Mouse (Mus musculus) layer of hippocampus, postnatal 25 days (tissue): ENCODE measurements at regions not wholly inside any gene's neighbourhood (a gene's known extent, or its start where the extent isn't known, plus 50 kb on each side); places are given as distances from the start of the nearest gene placed in this dataset.
A peak's percentile ranks its signal among the peaks of the same experiment; 100 is the strongest.

Experiments used
- DNase-seq, 2 experiments: peaks; one replicate each; pipeline ENCODE4 v3.0.0; 2022; ENCODE audit warnings: mixed read lengths in 2 of 2, low spot score in 1 of 2; ENCODE audit errors: extremely low spot score in 1 of 2

DNA sequence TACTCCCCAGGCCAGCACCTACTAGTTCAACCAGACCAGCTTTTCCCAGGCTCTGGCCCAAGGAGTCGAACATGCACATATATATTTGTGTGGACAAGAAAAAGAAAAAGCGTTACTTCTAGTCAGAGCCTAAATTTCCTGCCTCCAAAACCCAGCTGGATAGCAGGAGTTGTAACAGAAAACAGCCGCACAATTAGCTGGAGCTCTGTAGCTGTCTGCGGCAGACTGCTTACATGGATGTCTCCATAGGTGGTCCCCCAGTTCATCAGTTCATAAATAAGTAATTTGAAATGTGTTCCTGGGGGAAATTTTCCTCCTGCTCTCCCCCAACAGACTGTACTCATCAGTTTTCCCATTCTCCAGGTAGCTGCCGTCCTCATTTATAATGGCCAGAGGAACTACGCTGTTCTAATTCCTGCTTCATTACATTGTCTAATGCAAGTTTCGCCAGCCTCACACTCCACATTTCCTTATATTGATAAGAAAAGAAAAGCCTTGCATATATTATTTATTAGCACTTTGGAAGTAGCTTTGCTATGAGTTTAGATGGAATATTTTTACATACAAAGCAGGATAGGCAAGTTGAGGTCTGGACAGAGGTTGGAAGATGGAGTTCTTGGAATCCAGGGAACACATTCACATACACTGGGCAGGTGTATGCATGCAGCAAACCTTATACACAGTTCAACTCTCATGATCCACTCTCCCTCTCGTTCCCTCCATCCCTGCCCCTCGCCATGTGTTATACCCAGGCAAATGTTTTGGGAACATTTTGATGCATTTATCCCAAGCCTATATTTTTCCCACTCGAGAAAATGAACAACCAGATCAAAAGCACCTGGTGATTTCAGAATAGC, 337.2 kb upstream of the Clint1 start:
- no peak for DNase-seq

DNA sequence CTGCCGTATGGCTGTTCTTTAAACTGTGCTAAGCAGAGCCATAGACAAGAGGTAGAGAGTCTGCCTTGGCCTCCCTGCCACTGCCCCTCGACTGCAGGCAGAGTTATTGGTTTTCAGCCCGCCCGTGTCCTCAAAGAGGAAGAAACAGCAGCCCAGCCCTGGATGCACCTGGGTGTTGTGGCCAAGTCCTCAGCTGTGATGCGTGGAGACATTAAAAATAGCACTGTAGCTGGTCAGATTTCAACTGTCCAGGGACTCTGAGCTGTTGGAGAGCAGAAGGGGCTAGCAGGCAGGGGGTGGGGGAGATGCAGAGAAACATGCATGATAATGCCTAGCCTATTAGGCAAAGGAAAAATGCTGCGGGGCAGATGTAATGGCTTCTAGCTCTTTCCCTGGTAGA, 327.1 kb upstream of the Clint1 start:
- no peak for DNase-seq

DNA sequence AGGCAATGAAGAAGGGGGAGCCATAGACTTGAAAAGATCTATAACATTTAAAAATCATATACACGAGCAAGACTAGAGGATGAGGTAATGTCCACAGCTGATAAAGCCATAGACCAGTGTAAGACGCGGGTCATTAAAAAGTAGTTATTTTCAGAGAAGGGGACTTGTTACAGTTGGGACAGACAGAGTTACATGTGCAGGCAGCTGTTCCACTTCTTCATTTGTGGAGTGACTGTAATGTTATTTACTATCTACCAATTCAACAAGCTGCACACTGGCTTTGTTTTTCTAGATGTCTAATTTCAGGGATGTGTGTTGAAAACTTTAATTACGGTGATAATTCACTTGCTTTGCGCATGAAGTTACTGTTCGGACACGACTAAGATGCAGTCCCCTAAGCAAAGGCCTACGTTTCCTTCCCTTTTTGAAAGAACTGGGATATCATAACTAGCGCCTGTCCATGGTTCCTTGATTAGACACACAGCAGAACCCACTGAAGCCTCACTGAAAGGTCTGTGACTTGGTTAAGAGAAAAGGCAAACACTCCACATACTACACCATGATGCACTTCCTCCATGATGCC, 320.7 kb upstream of the Clint1 start:
- no peak for DNase-seq

DNA sequence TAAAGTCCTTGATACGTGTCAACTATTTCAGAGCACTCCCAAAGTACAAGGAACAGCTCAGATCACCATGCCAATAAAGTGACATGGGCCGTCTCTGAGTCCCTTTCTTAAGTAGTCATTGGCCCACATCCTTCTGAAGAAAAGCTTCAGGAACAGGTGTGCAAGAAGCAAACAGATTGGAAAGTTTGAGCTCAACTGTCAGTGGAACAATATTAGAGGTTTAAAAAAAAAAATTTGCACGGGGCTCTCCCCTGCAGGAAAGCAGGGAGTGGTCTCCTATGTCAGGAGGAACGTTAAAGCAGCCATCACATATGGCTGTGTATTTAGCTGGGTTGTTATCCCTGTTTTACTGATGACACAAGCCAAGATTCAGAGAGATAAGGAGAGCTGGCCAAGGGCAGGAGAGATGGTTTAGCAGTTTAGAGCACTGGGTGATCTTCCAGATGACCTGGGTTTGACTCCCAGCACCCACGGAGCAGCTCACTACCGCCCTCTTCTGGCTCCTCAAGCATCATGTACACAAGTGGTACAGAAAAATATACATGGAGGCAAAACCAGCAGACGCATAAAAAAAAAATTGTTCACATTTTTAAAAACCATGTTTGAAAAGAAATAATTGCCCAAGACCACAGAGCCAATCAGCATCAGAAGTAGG, 318.3 kb upstream of the Clint1 start:
- no peak for DNase-seq

DNA sequence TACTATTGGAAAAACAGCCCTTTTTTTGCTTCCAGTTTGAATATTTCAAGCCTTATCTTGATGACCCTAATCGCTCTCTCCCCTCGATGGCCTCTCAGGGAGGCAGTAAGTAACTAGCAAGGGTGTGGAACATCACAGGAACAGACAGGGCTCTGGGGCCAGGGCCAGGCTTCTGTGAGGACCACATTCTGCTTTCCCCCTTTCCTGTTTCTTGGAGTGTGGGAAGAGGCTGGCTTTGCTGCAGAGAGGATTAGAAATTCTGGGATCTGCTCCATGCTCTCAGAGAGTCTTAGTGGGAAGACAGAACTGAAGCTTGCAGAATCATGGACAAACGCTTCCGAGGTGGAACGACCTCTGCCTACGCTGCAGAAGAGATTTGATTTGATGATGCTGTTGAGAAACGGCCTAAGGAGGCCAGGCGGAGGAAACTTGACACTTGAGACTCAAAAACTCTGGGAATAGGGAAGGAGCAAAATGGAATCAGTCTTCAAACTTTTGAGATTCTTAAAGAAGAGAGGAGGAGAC, 316.3 kb upstream of the Clint1 start:
- no peak for DNase-seq

DNA sequence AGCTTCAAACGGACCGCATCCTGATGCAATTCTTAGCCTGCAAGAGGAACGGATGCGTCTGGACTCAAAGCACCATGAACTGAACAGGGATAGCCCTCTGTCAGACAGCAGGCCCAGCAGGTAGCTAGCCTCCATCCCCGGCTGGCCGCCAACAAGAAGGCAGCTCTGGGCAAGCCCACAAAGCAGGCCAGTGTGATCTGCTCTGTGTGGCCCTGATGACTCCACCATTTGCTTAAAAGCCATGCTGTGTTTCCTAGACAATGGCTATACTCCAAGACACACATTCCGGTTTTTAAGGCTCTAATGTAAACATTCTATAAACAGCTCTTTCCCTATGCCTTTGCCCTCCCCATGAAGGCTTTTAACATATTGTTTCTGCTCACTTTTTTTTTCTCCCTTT, 313.8 kb upstream of the Clint1 start:
- DNase-seq = no peak

DNA sequence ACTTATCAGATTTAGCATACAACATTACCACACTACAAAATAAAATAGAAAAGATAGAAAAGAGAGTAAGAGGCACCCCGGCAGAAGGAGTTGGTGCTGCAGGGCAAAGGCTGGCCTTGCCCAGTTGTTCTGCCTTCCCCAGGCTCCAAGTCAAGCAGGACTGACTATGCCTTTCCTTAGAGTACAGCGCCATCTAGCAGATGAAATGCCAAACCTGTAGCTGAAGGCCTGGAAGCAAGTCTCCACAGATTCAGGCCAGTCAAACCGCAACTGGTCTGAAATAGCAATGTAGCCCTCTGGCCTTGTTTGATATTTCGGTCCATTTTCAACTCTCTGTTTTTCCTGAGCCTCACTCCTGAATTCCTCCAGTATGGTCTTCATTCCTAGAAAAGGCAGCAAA, 312.4 kb upstream of the Clint1 start:
- peak; percentile 31 to 75 for DNase-seq

DNA sequence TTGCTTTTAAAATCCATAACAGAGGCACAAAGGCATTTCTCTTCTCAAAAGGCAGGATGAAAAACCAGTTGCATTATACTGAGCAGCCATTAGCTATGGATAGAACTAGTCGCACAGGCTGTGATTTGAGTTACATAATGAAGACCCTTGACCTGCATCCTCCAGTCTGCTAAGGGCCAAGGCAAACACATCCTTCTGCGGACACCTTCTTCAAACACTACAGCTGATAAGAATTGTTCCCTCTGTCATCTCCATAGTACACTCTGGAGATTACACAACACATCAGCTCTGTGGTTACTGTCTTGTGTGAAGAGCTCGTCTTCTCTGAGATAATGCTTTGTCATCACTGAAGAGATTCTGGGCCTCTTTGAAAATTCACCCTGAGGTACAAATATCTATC, 307.3 kb upstream of the Clint1 start:
- DNase-seq = no peak

DNA sequence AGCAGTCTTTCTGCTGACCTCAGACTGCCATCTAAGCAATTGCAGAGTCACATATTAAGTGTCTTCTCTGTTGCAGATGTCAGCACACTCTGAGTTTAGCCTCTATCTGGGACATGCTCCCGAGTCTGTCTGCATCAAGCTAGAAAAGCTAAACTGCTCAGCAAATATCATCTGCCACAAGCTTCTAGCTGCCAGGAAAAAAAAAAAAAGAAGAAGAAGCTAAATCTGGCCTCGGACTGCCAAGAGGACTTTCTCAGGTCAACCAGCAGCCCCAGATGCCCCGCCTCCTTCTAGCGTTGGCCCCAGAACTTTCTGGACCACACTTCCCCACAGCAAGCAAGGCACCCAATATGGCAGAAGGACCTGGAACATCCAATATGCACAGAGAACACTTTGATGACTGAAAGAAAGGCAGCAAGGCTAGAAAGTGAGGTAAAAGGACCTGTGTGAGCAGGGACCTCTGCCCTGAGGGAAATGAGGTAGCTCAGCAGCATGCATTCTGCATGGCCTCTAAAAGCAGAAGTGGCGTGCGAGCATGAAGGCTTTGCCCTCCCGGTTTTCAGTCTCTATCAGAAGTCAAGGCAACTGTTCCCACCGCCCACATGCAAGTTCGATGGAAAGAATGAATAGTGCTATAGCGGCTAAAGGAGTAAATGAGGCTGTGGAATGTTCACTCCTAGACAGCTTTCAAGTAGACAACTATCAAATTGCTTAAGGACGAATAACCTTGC, 305.8 kb upstream of the Clint1 start:
- DNase-seq = no peak

DNA sequence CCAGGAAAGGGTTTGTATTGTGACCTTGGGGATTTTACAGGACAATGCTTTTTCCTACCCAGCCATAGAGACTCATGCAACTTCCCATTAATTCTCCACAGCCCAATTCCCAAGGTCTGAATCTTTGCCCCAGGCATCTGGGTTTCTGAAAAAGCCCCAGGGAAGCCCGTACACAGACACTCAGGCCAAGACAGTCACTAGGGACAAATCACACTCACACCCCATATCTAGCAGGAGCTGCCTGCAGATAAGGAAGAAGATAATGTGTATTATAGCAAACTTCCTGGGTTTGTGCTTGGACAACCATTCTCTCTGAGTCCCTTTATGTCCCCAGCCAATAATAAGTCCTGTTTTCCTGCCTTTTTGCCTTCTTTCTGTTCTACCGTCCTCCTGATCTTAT, 305.0 kb upstream of the Clint1 start:
- no peak for DNase-seq

DNA sequence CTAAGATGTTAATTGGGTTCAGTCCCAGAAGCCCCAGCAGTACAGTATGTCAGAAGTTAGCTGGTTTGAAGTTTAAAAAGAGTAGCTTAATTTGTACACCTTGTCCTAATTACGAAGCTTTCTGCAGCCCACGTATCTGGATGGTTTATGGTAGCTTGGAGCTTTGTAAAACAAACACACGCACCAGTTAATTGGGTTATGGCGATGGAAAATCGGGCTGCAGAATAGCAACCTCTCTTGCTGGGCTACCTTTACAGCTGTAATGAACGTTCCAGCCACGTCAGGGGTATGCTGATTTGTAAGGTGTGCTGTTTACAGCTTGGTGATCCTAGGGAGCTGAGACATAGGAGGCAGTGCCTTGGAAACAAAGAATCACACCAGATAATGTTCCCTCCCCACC, 301.5 kb upstream of the Clint1 start:
- DNase-seq = no peak

DNA sequence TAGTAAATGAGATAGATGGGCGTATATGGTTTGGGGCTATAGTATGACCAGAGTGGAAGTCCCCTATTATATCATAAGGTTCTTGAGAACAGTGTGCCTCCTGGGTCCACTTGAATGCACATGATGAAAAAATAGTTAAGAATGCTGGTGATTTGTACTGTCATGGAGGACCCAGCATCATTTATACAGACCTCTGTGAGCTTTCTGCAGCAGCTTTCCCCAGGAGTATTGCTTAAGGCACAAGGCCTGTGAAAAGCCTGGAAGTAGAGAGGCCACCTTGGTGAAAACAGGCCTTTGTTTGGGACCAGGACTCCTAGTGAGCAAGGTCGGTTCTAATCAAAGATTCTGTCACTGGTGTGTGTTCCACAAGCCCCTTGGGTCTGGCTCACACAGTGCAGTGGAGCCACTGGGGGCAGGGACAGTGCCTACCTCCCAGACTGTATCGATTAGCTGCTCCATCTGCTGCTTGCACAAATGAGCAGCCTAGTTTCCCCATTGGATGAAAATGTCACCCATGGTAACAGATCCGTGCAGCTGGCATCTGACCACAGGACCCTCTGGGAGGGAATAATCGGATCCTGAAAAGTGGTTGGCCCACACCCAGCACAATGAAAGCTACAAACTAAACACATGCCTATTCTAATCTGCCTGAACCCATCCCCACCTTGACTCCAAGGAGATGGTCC, 274.2 kb upstream of the Clint1 start:
- peak; percentile 10 to 20 for DNase-seq

DNA sequence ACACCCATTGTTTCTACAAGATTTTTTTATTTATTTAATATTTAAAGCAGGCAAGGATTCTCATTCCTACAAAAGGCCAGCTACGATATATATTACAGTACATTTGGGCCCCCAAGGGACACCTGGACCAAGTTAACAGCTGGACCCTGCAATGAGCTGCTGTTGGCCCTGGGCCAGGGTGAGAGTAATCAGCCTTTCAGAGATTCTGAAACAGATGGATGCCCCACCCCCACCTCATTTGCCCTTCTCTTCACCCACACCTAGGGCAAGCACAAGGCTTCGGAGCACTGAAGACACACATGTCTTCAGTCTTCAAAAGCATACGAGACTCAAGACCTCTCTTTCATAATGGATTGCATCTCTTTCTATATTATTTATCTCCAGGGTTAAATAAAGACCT, 259.5 kb upstream of the Clint1 start:
- no peak for DNase-seq

DNA sequence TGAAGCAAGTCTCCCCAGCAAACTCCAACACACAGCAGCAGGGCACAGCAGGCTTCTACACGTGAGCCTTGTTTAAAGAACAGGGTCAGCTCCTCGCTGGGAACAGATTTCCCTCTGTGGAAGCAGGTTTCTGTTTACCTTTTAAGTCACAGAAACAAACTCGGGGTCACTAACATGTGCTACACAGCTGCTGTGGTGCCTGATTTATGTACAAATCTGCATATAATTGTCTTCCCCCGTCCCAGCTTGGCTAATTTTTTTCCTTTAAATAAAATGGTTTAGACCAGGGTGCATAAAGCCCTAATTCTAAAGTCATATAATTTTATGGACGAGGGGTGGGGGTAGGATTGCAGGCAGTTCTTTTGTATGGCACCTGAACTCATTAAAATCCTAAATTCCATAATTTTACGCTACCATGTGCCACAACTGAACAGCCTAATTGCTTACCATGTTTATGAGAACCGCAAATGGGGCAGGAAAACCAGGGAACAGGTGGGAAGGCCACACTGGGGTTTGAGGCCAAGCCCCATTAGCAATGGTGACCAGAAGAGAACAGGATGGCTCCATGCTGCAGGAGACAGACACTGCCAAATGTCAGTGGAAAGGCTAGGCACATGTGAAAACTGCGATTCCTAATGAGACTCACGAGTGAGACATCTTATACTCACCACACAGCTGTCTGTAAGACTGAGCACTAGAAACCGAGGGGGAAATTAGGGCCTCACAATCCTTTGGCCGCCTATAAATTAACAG, 258.8 kb upstream of the Clint1 start:
- no peak for DNase-seq

DNA sequence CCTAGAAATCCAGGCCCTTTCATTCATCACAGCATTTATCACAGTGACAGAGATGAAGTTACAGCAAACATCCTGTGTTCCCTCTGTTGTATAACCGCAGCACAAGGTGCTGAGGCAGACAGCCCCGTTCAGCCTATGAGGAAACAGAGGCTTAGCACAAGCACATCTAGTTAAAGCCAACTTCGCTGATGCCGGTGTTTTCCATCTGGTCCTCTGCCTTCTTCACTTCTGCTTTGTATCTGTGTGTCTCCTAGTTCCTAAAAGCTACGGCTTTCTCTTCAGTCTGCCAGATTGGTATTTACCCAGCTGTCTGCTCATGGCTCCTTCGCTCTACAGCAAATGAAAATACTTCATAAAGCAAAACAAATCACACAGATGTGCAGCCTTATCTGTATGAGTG, 256.5 kb upstream of the Clint1 start:
- no peak for DNase-seq

DNA sequence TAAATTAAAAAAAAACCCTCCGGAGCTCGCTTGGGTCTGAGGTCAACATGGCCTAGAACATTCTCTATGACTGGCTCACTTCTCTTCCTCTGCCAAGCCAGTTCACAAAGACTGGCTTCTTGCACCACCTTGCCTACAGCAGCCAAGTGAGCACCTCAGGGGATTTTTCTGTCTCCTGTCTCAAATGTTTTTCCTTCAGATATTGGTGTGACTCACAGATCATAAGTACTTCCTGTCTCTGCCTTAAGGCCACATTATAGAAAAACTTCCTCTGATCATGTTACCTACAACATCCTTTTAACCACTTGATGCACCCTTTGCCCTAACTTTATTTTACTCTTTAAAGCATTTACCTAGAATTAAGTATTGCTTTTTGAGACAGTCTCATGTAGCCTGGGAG, 230.0 kb upstream of the Clint1 start:
- DNase-seq = no peak

DNA sequence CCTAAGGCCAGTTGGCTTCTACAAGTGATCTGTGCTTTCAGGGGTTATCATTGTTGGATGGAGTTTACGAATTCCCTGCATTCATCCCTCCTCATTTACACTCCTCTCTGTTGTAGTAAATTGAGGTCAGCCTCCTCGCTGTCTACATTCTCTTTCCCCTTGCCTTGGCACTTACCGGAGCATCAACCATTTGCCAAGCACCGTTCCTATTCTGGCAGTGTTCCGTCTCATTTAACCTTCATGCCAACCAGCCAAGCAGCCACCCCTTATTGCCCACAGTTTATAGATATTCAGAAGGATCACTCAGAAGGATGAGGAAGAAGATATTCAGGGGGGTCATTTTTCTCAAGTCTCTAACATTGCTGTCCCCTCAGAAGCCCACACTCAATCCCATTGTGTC, 229.2 kb upstream of the Clint1 start:
- DNase-seq = no peak

DNA sequence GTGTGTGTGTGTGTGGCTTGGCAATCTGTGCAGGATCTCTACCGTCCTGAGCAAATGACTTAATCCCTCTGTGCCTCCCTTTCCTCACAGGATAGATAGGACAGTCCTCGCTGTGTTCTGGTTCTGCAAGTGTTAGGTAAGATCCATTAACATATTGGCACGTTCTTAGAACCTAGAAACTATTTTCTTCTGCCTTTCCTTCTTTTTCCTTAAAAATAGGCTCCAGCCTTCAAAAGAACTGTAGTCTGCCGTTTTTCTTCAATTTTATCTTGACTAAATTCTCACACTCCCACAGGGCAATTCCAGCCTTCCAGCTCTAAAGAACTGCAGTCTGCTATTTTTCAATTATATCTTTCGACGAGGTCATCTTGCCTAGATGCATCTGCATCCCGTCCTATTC, 227.6 kb upstream of the Clint1 start:
- no peak for DNase-seq

DNA sequence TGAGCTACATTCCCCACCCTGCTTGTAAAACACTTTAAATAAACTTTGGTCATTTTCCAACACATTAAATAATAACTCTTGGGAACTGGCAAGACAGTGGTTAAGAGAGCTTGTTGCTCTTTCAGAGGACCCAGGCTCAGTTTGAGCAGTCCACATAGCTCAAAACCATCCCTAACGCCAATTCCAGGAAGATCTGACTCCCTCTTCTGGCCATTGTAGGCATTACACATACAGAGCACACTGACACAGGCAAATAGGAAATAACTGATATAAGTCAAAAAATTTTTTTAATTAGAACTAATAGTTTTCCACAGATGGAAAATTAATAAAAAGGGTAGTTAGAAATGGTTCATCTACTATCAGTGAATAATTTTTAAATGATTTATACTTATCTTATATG, 222.6 kb upstream of the Clint1 start:
- no peak for DNase-seq
